Mouse (Mus musculus) cerebellum, postnatal 4 days (tissue): Measurements from ENCODE around the gene Gse1.

Experiments used
- DNase-seq, 2 experiments: peaks; one replicate each; pipeline ENCODE4 v3.0.0; 2022; ENCODE audit warnings: low spot score in 2 of 2, mixed read lengths in 1 of 2

Gse1 gene

GRCm38 (mm10) chr8:120534504-120535368, 306.5 kb downstream of the Gse1 start:
- peak; percentile 70 to 84 for DNase-seq

DNA sequence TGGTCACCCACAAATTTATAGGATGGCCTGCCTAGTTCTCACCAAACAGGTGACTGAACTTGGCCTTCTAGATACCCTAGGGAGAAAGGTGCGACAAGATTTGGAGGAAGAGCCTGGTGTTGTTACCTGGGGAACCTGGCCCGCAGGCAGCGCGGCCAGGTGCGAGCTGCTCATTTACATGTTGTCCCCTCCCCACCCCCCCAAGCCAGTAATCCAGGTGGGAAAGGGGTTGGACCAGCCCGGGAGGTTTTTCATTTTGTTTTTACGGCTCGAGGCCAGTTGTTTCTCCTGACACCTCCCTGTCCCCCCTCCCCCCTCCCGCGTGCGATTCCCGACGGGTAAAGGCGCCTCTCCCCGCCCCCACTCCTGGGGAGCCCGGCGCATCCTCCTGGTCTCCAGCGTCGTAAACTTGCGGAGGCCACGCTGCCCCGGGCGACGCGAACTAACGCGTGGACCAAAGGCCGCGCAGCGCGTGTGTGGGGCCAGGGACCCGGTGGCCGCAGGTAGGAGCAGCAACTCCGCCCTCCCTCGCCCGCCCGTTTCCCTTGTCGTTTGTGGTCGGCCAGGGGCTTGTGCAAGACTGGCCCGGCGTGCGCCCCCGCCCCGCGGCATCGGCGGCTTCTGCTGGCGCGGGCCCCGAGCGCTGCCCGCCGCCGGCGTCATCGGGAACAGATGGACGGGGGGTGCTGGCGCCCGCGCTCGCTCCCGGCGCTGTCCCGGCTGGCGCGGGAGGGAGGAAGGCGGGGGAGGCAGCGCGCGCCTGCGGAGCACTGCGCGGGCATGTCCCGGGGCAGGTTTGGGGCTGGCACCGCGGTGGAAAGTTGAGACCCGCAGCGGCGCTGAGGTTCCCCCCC, 307.4 kb downstream of the Gse1 start:
- peak in 1 of 2 experiments; percentile 79 for DNase-seq

DNA sequence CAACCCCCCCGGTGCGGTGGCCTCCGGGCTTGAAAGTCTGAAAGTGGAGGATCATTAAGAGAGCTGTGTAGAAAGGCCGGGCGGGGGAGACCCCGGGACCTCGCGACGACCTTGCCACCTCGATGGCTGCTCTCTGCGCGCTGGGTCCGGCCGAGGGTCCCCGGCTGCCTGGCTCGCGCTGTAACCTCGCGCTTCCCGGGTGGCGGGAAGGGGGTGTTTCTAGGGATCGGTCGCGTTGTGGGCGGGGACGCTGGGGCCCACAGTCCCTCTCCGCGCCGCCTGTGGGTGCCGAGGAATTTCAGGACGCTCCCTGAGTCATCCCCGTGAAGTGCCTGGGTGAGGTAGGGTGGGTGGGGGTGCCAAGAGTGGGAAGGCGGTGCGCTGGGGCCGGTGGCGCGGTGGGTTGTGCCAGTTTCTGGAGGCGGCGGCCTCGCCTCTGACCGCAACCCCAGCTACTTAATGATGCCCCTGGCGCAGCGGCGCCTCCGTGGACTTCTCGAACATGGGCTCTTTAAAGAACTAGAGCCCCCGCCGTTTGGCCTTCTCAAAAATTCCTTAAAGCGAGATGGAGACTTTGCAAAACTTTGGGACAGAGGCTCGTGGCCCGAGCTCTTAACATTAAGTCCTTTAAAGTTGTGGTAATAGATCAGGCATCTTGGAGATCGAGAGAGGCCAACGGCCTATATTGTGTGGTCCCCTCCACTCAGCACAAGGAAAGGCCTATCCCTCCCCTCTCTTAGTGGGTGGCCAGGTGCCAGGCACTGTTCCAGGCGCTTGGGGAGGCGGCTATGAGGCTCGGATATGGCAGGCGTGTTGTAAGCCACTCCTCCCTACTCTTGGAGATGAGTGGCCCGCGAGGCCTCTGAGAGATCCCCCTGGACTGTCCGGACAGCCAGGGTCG, 308.3 kb downstream of the Gse1 start:
- no peak for DNase-seq

DNA sequence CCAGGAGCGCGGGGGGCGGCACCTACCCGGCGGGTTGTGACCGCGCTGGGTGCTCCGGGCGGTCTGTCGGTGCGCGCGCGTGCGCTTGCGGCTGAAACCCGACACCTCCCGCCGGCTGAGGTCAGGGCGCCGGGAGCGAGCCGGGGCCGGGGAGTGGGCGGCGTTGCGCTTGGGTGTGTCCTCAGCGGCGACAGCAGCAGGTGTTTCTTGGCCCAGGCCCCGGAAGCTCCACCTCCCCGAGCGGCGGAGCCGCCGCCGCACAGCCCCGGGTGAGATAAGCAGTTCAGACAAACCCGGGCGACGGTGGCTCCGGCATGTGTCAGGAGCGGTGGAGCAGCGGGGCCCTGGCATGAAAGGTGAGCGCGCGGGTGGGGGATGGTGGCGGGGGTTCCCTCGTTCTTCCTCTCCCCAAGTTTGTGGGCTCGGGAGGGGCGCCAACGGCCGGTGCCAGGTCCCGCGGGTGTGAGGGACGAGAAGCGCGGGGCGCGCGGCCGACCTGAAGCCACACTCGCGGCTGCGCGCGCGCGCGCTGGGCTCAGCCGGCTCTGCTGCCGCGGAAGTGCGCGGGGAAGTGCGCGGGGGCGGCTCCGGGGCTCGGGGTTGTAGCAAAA, 309.1 kb downstream of the Gse1 start:
- DNase-seq: peak in 1 of 2 experiments; percentile 76

DNA sequence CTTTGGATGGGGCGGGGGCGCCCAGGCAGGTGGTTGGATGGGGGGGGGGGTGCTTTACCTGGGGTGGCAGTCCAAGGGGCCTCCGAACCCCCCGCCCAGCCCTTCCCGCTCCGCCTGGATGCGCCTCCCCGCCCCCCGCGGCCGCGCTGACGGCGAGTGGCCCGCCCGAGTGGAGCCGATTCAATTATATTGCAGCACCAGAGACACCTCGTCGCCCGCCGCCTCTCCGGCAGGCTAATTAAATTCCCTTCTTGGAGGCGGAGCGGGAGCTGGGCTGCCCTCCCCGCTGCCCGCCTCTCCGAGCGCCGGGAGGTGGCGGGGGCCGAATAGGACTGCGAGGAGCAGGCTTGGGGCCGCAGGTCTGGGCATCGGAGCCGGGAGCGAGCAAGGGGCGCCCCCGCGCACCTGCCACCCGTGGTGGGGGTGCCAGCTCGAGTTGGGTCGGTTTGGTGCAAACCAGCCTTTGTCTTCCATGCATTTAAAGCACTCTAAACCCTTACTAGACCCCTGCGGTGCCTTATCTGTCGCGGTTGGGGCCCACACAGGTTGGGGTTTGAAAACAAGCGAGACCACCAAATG, 309.7 kb downstream of the Gse1 start:
- peak in 1 of 2 experiments; percentile 68 for DNase-seq

- DNase-seq: peak; percentile 50 to 80
These were observed 310.4 kb downstream of the Gse1 start for GRCm38 (mm10) chr8:120538397-120539240.

GRCm38 (mm10) chr8:120539381-120539774, 311.1 kb downstream of the Gse1 start:
- no peak for DNase-seq

DNA sequence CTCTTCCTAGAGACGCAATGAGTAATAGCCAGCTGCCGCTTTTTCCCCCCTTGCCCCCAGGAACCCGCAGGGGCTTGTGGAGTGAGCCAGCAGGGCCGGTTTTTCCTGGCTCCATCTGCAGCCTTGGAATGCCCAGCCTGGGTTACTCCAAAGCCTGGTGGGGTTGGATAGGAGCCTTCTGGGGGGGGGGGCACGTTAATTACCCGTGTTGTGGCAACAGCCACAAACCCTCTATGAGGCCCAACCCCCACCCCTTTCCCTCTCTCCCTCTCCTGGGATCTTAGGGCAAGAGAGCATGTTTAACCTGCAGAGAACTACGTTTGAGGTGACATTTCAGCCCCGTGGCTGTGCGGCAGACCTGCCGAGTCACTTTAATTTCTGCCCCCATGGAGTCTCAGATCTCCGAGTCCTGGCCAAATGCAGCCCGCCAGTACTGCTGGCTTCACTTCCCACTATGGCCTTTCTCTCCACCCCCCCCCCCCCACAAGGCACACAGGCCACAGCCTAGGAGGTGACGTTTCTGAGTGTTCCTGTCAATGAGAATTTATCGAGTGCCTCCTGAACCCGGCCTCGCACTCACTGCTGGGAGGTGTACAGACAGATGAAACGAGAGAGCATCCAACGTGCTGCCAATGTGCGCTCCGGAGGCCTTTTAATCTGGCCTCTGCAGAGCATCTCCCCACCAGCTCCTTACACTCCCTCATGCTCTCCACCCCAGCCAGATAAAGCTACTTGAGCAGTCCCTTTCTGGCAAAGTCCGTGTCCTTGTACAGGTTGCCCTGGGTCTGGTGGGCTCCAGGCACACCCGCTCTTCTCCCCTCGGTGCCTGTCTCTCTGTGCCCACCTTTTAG, 311.7 kb downstream of the Gse1 start:
- no peak for DNase-seq

GRCm38 (mm10) chr8:120542995-120543394, 314.7 kb downstream of the Gse1 start:
- DNase-seq: no peak

DNA sequence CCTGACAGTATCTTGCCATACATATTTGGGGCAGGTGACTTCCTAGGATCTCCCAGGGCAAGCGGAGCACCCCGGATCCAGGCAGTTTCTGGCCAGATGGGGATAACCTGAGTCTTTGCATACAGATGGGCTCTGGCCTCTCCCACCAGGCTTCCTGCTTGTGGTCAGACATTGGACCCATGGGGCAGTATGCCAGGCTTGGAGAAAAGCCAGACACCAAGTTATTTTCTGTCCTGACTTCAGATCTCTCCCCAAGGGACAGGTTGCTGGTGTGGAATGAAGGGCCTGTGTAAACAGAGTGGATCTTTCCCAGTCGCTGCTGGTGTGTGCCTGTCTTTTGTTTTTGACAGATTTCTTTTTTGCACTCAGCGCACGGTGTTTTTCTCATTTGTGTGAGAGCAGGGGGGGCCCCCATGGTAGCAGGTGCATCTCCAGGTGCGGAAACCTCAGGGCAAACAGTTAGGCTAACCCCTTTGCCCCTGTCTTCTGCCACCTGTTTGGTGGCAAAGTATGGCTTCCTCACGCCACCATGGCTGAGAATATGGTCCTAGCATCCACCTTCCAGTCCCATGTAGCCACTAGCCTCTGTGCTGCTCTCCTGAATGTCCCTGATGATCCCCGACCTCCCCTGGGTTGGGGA, 315.3 kb downstream of the Gse1 start:
- DNase-seq: no peak

DNA sequence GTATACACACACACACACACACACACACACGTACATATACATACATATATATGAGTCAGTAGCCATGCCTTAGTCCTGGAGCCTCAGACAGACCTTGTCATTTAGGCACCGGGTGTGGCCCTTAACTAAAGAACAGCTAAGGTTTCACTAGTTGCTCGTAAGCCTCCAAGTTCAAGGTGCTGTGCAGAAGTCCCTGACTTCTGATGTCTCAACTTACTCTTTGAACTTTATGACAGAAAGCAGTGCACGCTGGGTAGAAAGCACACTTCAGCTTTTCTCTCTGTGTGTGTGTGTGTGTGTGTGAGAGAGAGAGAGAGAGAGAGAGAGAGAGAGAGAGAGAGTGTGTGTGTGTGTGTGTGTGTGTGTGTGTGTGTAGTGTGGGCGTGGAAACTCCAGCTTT, 315.9 kb downstream of the Gse1 start:
- no peak for DNase-seq

- no peak for DNase-seq
These were observed 319.3 kb downstream of the Gse1 start for GRCm38 (mm10) chr8:120547562-120547961.

DNA sequence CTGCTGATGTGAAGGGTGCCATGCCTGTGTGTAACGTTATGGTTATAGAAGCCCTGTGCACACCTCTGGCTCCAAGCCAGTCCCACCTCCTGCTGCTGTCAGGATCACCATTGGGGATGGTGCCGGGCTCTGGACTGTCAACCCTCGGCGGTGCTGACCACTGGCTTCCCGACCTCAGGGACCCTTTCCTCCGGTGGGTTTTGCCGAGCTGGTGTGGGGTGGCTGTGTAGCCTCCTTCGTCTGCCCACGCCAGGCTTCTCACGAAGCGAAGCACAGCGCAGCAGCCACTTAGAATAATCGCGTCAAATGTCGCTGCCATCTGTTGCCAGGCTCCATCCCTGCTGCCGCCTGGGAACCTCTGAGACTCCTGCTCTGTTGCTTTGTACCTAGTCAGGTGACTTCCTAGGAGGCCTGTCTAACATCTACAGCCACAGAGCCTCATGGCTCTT, 320.1 kb downstream of the Gse1 start:
- DNase-seq: no peak

GRCm38 (mm10) chr8:120549321-120549921, 321.2 kb downstream of the Gse1 start:
- no peak for DNase-seq

- DNase-seq: no peak
These were observed 321.7 kb downstream of the Gse1 start for GRCm38 (mm10) chr8:120549922-120550321.

DNA sequence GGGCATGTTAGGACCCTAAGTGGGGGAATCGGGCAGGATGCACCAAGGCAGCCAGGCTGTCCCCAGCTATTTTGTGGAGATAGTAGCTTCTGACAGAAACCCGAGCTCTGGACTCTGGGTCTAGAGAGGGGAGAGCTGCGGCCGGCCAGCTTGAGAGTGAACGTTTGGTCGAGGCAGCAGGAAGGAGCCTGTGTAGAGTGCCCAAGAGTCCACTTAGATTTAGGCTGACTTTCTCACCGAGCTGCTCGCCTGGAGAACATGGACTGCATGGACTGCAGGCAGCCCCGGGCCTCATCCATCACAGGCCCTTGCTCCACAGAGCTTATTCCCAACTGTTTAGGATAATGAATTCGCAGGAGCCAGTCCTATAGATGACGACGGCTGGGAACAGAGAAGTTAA, 322.2 kb downstream of the Gse1 start:
- no peak for DNase-seq

GRCm38 (mm10) chr8:120550937-120551676, 322.9 kb downstream of the Gse1 start:
- no peak for DNase-seq
